Mouse (Mus musculus): ENCODE data around the gene Ntm.

The Ntm gene

GRCm38 (mm10) chr9:29657761-29658465 is 305.0 kb downstream of the Ntm start:
- no peak for DNase-seq (ENCODE audit: low spot score)

GRCm38 (mm10) chr9:29654885-29655284 is 308.1 kb downstream of the Ntm start:
- DNase-seq (ENCODE audit: low spot score), result no peak

- DNase-seq (ENCODE audit: low spot score), result no peak
Measured at GRCm38 (mm10) chr9:29653678-29654235, 309.2 kb downstream of the Ntm start.

- DNase-seq (ENCODE audit: low spot score), result no peak
Measured at GRCm38 (mm10) chr9:29652854-29653253, 310.1 kb downstream of the Ntm start.

GRCm38 (mm10) chr9:29651856-29652255 is 311.1 kb downstream of the Ntm start:
- DNase-seq (ENCODE audit: low spot score), result no peak

GRCm38 (mm10) chr9:29651226-29651625 is 311.7 kb downstream of the Ntm start:
- DNase-seq (ENCODE audit: low spot score), result no peak

GRCm38 (mm10) chr9:29650679-29651078 is 312.3 kb downstream of the Ntm start:
- DNase-seq (ENCODE audit: low spot score), result peak; percentile 16

- no peak for DNase-seq (ENCODE audit: low spot score)
Measured at GRCm38 (mm10) chr9:29650266-29650665, 312.7 kb downstream of the Ntm start.

GRCm38 (mm10) chr9:29648256-29648655 is 314.7 kb downstream of the Ntm start:
- DNase-seq (ENCODE audit: low spot score), result no peak

GRCm38 (mm10) chr9:29647764-29648163 is 315.2 kb downstream of the Ntm start:
- no peak for DNase-seq (ENCODE audit: low spot score)

- no peak for DNase-seq (ENCODE audit: low spot score)
Measured at GRCm38 (mm10) chr9:29645796-29646400, 317.0 kb downstream of the Ntm start.

- peak; percentile 36 for DNase-seq (ENCODE audit: low spot score)
Measured at GRCm38 (mm10) chr9:29642997-29643657, 319.8 kb downstream of the Ntm start.

GRCm38 (mm10) chr9:29637335-29637734 is 325.6 kb downstream of the Ntm start:
- DNase-seq (ENCODE audit: low spot score), result no peak

GRCm38 (mm10) chr9:29617181-29617580 is 345.8 kb downstream of the Ntm start:
- DNase-seq (ENCODE audit: low spot score), result no peak

- no peak for DNase-seq (ENCODE audit: low spot score)
Measured at GRCm38 (mm10) chr9:29612020-29612612, 350.8 kb downstream of the Ntm start.

- DNase-seq (ENCODE audit: low spot score), result no peak
Measured at GRCm38 (mm10) chr9:29610867-29611266, 352.1 kb downstream of the Ntm start.

- no peak for DNase-seq (ENCODE audit: low spot score)
Measured at GRCm38 (mm10) chr9:29597665-29598064, 365.3 kb downstream of the Ntm start.

GRCm38 (mm10) chr9:29595321-29595720 is 367.6 kb downstream of the Ntm start:
- DNase-seq (ENCODE audit: low spot score), result no peak

GRCm38 (mm10) chr9:29594537-29595294 is 368.2 kb downstream of the Ntm start:
- DNase-seq (ENCODE audit: low spot score), result no peak

- no peak for DNase-seq (ENCODE audit: low spot score)
Measured at GRCm38 (mm10) chr9:29587376-29587775, 375.6 kb downstream of the Ntm start.

- DNase-seq (ENCODE audit: low spot score), result no peak
Measured at GRCm38 (mm10) chr9:29586381-29586770, 376.6 kb downstream of the Ntm start.

Data from lung, postnatal 25 days (tissue).